Mouse (Mus musculus) layer of hippocampus, adult 11-12 months (tissue): ENCODE results near the gene Cyp2d11.
A peak's percentile ranks its signal among the peaks of the same experiment; 100 is the strongest.

Source experiments
- DNase-seq: peaks from one replicate; pipeline ENCODE4 v3.0.0; 2022; ENCODE audit warnings: low spot score

The Cyp2d11 gene

DNA sequence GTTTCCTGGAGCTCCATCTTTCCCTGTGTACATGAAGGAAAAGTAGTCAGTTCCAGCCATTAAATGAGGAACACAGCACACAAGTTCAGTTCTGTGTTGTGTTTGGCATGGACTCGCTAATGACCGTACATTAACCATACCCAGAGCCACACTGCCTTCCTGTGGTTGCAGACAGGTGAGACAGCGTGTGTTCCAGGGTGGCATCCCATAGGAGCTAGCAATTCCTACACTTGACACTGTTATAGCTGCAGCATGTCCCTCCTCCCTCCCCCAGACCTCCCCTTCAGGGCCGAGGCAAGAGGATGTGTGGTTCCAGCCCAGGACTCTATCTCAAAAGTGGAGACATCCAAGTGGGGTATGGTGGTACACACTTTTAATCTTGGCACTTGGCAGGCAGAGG, 43.5 kb downstream of the Cyp2d11 start:
- DNase-seq = no peak

DNA sequence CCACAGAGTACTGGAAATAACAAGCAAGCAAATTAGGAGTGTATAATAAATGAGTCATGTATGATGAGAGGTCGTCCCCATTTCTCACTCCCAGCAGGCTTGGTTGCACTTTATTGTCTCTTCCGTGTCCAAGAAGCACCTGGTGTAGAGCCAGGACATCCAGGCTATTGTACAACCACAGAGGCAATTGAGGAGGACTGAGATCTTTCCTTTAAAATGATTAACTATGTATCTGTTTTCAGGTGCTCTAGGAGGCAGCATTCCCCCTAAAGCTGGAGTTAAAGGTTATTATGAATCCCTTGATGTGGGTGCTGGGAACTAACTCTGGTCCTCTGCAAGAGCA, 44.9 kb downstream of the Cyp2d11 start:
- DNase-seq = no peak

DNA sequence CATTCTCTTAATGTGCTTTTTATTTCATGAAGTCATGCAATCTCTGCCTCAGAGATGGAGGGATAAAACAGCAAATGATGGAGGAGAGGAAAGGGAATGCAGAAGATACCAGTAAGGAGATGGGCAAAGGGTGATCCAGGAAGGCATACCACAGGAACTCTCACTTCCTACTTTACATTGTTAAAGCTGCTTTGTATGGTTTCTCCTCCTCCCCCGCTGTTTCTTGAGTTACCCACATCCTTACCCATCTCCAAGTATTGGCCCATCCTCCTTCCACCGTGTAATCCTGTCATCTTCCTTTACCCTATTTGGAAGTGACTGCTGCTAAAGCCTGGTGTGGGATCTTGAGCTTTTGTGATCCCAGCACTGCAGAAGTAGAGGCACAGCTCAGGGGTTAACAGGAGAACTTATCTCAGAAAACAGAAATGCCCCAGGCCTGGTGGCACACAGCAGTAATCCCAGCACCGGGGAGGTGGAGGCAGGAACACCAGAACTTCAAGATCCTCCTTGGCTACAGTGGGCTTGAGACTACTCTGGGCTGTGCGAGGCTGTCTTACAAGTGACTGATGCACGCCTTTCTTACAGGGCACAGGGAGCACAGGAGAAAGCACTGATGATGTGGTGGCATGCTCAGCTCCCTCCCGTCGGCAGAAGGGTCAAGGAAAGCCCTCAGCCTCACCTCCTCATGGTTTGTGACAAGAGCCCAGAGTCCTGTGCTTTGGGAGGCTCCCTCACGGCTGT, 45.4 kb downstream of the Cyp2d11 start:
- DNase-seq = no peak

DNA sequence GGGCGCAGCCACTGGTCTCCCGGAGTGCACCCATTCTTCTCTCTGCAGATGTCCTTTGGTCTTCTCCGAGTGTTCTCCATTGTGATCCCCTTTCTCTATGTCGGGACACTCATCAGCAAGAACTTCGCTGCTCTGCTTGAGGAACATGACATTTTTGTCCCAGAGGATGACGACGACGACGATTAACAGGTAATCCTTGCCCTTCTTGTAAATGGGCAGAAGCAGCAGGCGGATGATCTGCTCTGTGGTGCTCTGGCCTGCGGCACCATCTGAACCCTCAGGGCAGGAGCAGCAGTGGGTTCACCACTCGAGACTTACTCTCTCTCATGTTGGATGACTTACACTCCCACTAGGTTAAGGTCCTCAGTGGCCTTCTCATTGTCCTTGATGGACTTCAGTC, 46.0 kb downstream of the Cyp2d11 start:
- DNase-seq = no peak

DNA sequence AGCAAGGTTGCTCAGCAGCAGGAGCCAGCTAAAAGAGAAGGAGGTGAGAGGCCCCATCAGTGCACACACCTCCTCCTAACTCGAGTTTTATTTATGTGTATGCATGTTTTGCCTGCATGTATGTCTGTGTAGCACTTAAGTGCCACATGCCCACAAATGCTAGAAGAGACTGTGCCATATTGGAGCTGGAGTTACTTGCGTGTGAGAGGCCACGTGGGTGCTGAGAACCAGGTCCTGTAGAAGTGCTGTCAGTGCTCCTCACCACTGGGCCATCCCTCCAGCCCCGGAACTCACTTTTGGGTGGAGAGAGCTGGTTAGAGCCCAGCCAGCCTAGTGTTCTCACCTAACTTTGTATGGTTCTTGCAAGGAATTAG, 46.5 kb downstream of the Cyp2d11 start:
- DNase-seq = no peak

DNA sequence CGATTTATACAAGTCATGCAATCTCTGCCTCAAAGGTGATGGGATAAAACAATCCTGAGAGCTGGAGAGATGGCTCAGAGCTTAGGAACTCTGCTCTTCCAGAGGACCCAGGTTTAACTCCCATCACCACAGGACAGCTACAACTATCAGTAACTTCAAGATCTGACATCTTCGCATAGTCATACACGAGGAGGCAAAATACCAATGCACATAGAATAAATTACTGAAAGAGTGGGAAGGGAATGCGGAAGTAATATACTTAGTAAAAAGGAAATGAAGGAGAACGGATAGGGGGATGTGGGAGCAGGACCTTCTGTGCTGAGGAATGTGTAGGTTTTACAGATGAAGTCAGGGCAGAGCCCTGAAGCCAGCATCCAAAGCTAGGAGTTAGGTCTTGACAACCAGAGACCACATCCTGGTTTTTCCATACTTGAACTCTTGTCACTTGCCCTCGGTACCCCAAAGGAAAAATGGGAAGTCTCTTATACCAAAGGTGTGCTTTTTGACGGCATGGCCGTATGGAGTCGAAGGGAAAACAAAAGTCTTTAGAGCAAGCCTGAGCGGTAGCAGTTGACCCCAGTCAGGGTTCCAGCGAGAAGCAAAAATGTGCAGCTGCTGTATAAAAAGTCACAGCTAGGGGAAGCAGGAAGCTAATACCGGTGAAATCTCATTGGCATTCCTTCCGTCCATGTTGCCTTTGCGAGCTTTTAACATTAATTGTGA, 47.1 kb downstream of the Cyp2d11 start:
- DNase-seq = no peak

DNA sequence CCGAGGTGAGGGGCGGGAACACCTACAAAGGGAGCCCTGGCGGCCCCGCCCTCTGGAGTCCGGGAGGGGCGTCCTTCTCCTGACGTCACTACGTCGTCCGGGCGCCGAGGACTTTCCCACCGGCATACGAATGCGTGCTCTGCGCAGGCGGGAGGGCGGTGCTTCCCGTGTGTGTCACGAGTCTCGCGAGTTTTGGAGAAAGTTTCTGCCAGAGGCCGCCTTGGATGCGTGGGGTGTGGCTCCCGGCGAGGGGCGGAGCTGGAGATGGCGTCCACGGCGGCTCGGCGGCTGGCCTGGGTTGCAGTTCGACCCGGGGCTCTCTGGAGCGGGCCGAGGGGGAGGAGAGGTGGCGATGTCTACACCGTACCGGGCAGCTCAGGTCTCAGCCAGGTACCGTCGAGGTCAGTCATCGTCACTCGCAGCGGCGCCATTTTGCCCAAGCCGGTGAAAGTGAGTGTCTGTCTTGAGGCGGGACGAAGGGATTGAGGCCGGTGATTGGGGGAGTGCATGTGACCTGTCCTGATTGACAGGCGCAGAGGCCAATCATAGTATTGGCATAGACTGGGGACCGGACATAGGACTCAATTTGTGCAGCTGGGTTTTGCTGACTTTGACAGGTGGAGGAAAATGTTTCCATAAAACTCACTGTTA, 47.9 kb downstream of the Cyp2d11 start:
- peak; percentile 99 for DNase-seq

DNA sequence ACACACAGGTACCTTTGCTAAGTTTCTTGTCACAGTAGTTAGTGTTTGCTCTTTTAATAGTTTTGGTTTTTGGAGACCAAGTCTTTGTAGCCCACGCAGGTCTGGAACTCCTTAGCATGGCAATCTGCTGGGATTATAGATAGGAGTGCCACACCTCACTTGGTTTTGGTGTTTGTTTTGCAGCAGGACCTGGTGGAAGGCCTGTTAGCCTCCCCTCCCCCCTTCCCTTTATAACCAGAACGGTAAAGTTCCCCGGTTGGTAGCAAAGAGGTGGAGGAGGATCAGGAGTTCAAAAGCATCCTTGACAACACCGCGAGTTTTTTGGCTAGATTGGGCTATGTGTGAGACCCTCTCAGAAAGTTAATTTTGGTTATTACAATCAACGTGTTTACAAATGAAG, 48.9 kb downstream of the Cyp2d11 start:
- DNase-seq = no peak

DNA sequence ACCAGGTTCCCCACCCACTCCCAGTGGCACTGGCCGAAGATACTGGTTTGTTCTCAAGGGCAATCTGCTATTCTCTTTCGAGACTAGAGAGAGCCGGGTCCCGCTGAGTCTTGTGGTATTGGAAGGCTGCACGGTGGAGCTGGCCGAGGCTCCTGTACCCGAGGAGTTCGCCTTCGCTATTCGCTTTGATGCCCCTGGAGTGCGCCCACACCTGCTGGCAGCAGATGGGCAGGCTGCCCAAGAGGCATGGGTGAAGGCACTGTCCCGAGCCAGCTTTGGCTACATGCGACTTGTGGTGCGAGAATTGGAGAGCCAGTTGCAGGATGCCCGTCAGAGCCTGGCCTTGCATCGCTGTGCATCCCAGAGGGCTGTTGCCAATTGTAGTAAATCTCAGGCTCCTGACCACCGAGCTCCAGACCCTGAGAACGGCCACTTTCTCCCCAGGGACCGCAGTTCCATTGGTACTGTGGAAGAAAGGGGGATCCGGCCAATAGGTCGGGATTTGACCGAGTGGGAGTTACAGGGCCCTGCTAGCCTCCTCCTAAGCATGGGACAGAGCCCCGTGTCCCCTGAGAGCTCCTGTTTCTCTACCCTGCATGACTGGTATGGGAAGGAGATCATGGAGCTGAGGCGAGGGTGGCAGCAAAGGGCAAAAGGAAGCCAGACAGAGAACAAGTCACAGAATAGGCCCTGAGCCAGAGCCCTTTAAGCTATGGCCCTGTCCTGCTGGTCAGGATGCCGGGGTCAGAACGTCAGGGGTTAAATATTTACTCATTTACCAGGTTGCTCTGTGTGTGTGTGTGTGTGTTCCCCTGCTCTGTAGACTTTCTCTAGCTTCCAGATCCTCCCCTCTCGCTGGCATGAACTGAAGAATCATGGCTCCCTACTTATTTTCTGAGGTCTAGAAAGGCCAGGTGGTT, 50.2 kb downstream of the Cyp2d11 start:
- DNase-seq = no peak

DNA sequence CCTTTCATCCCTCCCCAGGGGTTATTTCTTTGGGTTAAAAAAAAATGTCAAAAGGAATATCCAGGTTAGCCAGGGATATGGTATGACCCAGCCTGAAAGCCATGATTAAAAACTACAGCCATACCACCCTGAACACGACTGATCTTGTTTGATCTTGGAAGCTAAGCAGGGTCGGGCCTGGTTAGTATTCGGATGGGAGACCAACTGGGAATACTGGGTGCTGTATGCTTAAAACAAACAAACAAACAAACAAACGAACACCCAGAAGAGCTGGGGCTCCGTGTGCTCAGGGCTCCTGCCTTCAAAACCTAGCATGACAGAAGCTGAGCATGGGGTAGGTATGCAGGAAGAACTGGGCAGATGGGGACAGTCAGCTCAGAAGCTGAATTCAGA, 51.3 kb downstream of the Cyp2d11 start:
- DNase-seq = no peak

DNA sequence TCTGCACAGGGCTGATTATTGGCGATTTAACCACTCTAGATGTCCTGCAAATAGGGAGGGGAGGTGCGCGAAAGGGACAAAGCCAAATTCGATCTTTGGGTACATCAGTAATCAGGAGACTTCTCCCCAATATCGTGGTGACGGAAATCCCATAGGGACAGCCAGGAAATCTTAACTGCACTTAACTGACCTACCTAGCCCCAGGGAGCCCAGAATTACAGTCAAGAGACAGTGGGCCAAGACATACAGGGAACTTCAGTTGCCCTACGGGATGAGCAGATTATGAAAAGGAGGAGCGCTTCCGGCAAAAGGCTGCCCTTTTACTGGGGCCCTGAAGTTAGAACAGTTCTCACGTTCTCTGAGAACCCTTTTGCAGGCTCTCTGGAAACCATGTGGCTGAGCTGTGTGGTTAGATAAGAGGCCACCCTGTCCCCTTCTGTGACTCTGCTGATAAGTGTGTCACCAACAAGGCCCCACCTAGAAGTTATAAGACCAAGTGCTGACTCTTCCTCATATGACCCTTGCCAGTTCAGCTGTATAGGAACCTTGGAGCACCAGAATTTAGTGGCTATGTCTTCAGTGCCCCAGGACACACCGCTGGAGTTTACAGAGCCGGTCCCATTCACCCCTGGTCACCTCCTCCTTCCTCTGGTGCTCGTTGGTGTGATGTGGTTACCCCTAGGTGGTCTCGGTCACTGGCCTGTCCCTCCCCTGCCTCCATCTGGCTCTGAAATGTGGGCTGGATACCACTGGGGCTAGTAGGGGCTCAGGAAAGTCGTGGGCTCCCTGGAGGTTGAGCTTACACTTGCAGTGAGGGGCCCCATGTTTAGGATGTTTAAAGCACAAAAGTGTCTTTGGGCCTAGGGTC, 51.9 kb downstream of the Cyp2d11 start:
- no peak for DNase-seq

DNA sequence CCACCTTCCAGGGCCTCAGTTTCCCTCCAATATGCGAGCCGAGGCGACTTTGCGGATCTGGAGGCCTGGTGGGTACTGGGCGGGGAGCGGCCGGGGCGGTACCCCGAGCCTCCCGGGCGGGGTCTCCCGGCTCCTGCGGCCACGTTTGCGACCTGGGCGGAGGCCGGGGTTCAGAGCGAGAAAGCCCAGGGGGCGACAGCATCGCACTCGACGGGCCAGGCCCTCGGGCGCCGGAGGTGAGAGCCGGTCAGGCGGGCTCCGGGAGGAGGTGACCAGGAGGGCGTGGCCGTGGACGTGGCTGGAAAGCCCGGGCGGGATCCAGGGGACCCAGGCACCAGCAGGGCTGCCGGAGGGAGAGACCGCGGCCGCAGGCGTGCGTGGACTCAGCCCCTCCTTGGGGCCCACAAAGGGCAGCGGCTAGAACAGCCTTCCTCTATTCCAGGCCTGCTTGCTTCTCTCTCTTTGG, 52.8 kb downstream of the Cyp2d11 start:
- DNase-seq = no peak

DNA sequence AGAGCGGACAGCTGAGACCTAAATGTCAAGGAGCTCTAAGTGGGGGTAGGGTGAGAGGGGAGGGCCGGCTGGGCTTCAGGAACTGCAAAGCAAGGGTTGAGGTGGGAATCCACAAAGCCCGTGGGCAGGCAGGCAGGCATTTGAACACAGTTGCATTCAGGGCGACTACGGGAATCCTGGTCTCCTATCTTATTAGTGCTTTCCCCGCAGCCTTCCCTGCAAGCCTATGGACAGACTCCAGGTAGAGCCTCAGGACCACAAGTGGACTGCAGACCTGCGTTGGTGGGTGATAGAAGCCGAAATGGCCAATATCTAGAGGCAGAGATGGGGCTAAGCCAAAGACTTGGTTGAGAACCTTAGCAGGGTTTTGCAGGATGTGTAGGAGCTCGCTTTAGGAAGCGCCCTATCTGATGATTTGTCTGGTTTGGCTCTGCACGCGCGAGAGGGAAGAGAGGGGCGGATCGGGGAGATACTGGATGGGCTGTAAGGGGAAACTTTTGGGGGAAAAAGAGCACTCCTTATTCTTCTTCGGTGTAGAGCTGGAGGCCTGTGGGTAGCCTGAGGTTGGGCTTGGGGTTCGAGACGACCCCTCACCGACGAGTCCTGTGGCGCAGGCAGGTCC, 53.3 kb downstream of the Cyp2d11 start:
- no peak for DNase-seq

DNA sequence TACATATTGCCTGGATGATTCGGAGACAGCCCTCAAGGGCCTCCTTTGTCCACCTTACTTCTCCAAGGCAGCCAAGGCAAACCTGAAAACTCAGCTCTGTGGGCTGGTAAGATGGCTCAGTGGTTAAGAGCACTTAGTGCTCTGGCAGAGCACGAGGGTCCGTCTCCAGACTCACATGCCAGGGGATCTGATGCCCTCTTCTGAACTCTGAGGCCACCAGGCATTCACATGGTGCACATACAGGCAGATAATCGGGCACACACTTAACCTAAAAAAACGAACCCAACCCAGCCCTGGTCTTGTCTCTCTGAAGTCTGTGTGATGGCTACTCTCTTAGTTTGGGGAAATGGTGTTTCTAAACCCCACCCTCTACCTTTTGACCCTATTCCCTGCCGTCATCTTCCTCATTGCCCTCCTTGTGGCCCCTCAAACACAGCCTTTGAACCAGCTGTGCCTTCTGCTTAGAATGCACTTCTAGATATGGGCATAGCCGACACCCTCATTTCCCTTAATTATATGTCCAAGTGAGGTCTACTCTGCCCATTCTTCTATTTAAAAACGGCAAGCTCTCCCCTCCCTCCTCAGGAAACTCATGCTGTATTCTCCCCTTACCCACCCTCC, 54.1 kb downstream of the Cyp2d11 start:
- DNase-seq = no peak
